Mouse (Mus musculus): ENCODE measurements around the gene Nceh1.
A peak's percentile ranks its signal among the peaks of the same experiment; 100 is the strongest.
"Not testable (repeated sequence)": the region's sequence is repeated elsewhere in the genome, so short reads cannot be mapped to it uniquely, and the experiment has no call there.

Nceh1 gene

DNA sequence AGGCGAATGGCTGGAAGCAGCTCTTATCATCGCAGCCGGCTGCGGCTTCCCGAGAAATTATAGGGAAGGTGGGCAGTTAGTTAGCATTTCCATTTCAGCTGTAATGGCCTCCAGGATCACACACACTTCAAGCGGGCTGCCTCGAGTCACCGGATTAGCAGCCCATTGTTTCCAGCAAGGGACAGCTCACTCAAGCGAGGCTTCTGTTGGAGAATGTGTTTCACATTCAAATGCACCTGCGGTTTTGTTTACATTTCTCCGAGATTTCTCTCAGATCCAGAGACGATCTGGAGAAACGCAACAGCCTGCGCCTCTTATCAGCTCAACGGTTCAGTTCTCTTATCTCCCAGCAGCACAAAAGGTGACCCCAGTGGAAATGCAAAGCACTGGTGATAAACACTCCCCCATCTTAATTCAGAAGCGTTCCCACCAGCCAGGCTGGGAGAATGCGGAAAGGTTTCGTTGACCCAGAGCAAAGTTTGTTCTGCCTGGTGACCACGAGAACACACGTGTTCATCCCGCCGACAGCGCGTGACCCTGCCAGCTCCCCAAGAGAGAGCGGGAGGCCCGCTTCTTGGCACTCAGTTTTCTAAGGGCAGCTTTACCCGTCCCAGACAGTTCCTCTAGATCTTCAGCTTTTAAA is 100.4 kb downstream of the Nceh1 start:
- DNase-seq (ENCODE audit: low read depth, low spot score), result peak; percentile 61

DNA sequence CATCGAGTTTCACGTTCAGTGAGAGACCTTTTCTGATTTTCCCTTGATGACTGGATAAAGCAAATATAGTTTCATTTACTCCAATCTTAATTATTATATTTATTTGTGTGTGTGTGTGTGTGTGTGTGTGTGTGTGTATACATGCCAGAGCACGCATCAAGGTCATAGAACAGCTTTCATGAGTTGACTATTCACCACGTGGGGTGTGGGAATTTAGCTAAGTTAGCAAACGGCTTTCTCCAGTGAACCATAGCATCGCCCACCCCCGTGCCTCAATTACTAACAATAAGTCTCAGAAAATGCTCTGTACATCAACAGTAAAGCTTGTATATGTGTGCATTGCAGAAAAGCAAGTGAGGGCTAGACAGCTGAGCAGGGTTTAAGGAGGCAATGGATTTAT is 101.0 kb downstream of the Nceh1 start:
- DNase-seq (ENCODE audit: low read depth, low spot score), result no peak

DNA sequence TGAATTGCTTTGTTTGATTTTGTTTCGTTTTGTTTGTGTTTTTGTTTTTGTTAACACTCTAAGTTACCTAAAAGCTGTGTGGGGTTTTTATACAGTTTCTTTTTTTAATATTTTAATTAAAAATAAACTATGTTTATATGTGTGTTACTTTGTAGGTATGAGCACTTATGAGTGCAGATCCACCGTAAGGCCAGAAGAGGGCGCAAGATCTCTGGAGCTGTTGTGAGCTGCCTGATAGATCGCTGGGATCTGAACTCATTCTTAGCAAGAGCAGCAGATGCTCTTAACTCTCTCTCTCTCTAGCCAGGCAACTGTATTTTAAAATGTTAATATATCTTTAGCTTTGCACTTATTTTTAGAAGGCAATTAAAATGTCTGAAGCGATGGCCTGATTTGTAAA is 101.5 kb downstream of the Nceh1 start:
- peak; percentile 70 for DNase-seq (ENCODE audit: low read depth, low spot score)

DNA sequence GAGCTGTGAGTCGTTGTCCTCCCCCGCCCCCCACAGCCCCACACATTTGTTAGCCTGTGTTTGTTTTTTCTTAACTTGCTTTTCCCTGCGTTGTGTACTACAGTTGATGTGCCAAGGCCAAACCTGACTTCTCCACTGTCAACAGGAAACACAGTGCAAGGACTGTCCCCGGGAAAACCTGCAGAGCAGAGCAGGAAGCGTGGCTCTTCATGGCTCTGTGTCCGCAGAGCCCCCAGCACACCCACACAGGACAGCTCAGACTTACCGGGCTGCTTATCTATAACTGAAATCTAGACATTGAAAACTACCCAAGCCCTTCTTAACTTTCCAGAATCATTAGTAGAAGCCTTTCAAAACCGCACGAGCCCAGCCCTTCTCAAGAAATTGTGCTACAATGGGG is 102.3 kb downstream of the Nceh1 start:
- DNase-seq (ENCODE audit: low read depth, low spot score), result no peak

DNA sequence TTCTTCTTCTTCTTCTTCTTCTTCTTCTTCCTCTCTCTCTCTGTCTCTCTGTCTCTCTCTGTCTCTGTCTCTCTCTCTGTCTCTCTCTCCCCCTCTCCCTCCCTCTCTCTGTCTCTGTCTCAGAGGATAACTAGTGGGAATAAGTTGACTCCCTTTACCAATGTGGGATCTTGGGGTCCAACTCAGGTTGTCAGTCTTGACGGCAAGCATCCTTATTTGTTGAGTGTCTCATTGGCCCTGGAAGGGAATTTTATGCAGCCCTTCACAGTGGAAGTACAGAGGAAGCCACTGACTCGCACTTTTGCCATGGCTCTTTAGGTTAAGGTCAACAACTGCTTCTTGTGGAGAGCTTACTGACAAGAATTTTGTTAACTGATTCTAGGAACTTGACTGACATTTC is 105.5 kb downstream of the Nceh1 start:
- no peak for DNase-seq (ENCODE audit: low read depth, low spot score)

DNA sequence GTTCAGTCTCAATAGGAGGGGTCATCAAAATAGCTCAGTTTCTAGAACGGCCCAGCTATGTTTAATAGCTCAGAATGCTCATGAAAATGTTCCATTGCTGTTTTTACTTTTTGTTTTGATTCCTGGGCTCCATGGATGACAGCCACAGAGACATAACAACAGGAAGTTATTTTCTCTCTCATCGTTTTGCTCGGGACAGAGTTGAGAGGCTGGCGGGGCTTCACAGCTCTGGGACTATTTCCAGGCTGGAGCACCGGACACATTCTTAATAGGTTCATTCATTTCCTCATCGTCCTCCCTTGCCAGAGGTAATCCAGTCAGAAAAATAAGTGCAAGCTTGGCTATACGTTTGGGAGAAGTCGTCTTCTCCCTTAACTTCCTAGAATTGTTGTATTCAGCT is 106.1 kb downstream of the Nceh1 start:
- no peak for DNase-seq (ENCODE audit: low read depth, low spot score)

DNA sequence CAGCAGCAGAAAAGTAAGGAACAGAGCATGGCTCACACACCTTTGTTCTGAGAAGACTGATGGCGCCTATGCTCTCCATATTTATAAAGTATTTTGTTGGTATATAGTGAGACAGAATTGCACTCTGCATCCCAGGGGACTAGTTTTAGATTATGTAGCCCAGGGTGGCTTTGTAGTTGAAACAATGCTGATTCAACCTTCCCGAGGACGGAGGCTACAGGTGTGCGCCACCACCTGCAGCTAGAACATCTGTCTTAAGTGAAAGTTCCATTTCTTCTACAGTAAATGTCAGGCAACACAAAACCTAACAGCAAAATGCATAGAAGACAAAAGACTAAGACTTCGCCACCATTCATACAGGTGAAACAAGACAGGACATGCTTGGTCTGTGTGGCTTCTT is 107.5 kb downstream of the Nceh1 start:
- DNase-seq (ENCODE audit: low read depth, low spot score), result no peak

DNA sequence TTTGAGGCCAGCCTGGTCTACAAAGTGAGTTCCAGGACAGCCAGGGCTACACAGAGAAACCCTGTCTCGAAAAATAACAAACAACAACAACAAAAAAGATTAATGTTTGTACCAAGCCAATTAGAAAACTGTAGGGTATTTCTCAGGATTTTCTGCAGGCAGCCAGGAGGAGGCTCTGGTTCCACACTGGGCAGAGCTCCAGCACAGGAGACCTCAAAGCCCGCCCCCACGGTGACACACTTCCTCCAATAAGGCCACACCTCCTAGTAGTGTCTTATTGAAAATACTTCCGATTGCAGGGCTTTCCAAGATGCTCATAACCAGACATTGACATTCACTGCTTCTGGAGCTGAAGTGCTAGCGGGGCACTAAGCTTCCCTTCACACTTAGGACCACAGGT is 108.2 kb downstream of the Nceh1 start:
- DNase-seq (ENCODE audit: low read depth, low spot score), result not testable (repeated sequence)

DNA sequence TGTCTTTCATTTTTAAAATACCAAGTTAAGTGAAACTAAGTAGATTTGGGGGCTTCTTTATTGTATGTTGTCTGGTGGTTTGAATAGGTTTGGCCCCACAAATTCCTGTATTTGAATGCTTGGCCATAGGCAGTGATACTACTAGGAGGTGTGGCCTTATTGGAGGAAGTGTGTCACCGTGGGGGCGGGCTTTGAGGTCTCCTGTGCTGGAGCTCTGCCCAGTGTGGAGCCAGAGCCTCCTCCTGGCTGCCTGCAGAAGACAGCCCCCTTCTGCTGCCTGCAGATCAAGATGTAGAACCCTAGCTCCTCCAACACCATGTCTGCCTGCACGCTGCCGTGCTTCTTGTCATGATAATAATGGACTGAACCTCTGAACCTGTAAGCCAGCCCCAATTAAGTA is 108.6 kb downstream of the Nceh1 start:
- DNase-seq (ENCODE audit: low read depth, low spot score), result not testable (repeated sequence)

DNA sequence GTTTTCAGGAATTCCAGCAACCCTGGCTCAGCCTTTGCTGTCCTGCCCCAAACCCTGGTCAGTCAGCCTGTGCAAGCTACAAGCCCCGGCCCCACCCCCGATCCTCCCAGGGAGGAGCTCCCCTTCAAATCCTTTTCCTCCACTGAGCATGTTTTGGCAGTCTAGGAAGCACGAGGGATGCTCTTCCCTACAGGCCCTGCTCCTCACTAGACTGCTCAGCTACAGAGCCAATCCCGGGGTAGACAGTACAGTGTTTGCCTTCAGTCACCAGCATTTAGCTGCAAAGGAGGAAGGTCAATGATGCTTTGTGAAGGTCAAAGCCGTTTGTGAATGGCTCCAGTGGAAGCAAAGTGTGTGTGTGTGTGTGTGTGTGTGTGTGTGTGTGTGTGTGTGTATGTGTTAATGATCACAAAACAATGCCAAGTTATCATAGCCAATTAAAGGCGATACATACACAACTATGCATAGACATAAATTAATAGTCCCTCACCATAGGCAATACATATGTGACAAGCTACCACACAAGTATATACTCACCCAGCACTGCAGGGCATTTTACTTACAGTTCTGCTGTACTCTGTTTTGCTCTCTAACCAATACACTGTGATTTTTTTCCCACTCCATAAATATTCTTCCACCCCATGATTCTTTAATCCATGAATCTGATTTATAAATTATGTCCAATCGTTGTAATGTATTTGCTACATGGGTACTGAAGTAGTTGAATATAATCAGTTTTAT is 111.0 kb downstream of the Nceh1 start:
- no peak for DNase-seq (ENCODE audit: low read depth, low spot score)

DNA sequence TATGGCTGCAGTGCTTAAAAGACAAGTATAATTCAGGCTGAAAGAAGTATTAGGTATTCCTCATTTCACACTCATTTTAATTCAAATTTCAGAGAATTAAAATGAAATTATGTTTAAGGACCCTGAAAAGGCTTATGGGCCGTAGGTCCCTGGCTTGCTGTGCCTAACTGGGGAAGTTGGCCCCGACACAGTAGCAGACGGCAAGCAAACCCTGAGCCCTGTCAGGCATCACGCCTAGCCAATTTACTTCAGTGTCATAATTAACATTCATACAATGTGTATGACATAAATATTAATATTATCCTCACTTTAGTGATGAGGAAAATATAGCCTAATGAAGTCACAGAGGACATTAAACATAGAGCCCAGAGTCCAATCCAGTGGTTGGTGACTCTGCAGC is 117.7 kb downstream of the Nceh1 start:
- DNase-seq (ENCODE audit: low read depth, low spot score), result no peak

DNA sequence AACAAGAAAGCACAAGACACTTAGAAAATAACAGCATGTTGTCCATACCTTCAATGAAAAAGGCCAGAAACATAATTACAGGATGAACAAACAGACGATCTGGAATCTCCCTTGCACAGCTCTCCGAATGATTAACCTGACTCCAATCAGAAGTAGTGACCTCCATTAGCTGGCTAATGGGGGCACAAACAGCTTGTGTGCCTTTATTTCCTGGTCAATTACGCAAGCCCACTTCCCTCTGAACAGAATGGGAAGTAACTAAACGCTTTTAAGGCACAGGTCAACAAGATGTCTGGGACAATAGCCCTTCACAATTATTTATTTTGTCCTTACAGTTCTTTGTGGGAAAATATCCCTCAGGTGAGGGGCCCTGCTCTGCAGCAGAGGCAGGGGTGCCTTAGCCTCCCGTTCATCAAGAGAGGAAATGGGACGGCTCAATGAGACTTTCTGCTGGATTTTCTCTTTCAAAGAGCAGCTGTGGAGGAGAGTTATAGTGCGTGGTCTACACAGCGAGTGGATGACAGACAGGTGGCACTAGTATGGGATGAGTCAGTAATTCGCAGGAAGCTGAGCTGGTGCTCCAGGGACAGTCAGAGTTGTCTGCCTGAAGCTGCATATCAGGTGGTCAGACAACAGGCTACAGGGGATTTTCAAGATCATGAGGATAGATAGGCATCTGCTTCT is 119.7 kb downstream of the Nceh1 start:
- DNase-seq (ENCODE audit: low read depth, low spot score), result no peak

DNA sequence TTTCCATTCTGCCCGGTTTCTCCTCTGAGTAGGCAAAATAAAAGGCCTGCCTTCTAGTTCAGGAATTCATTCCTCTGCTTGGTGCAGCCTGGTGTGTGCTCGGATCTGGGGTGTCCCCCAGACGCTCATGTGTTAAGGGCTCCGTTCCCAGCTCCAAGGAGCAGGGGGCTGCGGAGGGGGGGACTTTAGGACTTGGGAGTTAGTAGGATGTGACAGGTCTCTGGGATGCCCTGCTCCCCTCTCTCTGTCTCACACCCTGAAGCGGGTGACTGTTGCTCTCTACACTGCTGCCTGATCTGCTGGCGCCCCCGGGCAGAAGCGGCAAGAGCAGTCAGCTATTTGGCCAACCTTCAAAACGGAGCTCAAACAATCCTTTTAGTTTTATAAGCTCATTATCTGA is 124.0 kb downstream of the Nceh1 start:
- DNase-seq (ENCODE audit: low read depth, low spot score), result no peak

DNA sequence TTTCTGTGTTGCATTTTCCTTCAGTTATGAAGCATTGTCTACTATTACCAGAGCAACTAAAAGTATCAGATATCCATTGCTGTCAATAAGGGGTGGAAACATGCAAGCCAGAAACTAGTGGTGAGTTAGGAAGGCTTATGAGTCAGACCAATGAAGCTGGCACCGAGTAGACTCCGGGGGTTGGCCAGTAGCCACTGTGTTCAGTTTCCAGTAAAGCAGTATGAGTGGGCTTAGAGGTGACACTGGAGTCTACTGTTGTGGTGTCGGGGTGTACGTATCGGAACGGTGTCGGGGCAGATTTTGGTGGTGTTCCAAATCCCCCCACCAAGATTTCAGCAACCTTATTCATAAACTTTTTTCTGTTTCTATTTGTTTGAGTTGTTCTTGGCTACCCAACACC is 128.2 kb downstream of the Nceh1 start:
- no peak for DNase-seq (ENCODE audit: low read depth, low spot score)

DNA sequence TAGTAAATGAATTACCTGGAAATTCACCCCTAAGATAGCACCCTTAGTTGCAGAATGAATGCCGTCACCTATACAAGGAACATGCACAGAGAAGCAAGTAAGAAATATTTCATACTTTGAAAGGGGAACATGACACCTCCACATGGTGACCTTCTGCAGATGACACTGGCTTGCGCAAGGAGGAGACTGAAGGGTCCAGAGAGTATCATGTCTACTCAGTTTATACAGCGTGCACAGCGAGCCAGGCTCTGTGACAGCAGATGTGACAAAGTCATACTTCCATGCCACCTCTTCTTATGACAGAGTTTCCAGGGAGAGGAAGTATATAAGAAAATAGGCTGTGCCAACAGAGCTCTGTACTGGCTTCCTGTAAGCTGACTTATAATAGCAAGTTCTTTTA is 128.7 kb downstream of the Nceh1 start:
- no peak for DNase-seq (ENCODE audit: low read depth, low spot score)

DNA sequence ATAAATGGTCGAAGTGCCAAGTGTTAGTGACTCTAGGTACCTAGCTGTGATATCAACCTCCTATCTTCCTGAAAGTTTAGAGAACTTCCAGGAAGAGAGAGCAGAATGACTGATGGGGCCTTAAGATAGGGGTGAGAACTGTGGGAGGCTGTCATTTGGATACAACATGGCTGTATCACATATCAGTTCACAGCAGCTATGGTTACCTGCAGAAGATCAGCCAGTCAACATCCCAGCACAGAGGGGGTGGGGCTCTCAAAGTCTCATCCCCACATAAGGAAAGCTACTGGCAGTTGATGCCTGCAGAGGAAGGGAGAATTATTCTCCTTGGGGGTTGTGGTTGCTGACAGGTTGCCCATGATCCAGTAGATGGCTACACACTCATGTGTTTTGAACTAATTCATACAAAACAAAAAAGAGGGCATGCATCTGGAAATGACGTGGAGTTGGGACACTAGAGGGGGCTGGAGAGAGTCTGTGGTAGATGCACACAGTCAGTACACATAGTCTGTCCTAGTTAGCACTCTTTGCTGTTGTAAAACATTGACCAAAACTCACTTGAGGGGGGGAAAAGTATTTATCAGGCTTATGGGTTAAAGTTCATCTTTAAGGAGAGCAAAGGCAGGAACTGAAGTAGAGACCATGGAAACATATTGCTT is 131.9 kb downstream of the Nceh1 start:
- no peak for DNase-seq (ENCODE audit: low read depth, low spot score)

DNA sequence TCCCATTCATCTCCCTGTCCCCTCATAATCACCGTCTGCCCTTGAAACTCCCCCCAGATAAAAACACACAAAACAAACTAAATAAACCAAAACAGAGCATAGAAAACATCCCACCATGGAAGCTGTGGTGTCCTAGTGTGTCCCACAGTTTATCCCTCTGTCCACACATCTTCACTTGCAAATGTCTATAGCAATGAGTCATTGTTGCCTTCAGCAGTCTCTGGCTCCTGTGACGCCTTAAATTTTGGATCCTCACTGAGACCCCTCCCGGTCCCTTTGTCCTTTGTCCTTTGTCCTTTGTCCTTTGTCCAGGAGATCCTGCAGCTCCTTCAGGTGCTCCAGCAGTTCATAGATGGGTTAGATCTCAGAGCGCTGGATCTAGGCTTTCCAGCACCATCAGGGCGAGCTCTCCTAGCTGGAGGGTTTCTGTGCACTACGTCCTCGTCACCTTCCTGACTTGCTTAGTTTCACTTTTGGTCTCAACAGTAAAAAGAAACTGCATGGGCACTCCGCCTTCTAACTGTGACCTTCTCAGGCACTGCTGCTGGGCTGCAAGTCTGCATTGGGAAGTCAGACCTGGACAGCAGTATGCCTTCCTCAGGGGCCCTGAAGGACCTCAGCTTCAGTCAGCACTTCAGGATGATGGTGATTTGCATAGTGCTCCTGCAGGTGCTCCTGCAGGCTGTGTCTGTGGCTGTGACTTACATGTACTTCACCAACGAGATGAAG is 134.0 kb downstream of the Nceh1 start, which contains the start of gene Tnfsf10:
Gene Tnfsf10, plus strand, starts transcription at position 470 of the 729 bp plus-strand sequence.
- DNase-seq (ENCODE audit: low read depth, low spot score), result no peak

DNA sequence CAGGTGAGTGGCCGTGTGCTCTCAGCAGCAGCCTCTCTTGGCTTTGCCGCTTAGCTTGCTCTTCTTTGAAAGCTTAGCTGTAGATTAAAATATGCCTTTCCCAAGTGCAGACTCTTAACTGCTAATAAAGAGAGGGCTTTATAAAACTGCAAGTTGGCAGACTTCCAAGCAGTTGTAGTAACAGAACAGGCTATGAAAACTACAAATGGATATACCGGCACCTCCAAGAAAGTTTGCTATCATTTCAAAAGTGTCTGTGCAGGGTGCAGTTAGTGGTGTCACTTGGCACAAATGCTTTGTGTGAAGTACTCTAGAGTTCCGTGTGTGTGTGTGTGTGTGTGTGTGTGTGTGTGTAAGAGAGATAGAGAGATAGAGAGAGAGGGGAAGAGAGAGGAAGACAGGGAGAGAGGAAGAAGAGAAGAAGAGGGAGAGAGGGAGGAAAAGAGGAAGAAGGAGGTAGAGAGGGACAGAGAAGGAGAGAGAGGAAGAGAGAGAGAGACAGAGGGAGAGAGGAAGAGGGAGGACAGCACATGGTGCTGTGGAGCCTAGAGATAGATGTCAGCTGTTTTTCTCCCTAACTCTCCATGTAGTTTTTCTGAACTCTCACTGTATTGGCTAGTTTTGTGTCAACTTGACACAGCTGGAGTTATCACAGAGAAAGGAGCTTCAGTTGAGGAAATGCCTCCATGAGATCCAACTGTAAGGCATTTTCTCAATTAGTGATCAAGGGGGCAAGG is 134.7 kb downstream of the Nceh1 start:
- DNase-seq (ENCODE audit: low read depth, low spot score), result no peak

DNA sequence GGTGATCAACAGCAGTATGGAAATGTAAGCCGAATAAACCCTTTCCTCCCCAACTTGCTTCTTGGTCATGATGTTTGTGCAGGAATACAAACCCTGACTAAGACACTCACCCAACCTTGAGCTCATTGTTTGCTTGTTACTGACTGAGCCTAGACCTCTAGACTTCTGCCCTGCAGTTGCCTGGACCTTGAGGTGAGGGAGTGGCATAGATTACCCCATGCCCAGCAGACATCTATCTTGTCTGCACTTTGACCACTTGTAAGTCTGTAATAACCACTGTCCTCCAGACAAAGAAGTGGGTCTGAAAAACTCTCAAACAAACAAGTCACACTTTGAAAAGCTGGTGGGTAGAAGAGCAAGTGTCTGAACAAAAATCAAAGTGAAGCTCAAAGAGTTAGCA is 136.9 kb downstream of the Nceh1 start:
- no peak for DNase-seq (ENCODE audit: low read depth, low spot score)

DNA sequence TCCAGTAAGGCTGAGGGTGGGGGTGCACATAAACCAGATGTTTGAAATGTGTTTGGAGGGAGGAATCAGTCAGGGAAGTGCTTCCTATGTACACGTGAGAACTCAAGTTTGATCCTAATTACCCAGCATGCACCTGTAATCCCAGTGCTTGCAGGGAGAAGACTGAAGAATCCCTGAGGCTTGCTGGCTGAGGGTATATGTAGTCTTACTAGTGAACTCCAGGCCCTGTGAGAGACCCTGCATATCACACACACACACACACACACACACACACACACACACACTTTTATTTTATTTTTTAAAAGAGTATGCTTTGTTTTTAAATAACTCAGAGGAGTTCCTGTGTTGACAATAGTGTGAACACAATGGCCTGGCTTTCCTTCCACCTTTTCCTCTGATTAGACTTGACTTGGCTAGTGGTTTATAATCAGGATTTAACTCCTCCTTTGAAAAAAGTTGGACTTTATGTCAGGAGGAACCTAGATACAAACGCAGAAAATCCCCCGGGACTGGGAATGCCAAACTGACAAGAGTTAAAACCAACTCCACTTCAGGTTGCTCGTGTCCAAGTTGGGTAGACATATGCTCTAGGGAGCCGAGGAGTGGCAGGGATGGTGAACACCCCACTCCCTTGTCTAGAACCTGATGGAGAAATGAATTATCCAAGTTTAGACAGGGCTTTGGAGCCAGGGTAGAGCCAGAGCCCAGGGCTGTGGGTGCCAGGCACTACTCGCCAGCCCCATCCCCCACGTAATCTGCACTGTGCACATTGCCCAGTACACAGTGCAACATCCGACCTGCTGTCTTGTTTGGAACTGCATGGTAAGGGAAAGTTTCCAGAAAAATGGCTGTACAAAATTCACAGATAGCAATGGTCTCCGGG is 138.1 kb downstream of the Nceh1 start:
- DNase-seq (ENCODE audit: low read depth, low spot score), result no peak

Data from ZHBTc4 (cell line).